Mouse (Mus musculus): ENCODE measurements at regions not wholly inside any gene's neighbourhood (a gene's known extent, or its start where the extent isn't known, plus 50 kb on each side); places are given as distances from the start of the nearest gene placed in this dataset.

DNA sequence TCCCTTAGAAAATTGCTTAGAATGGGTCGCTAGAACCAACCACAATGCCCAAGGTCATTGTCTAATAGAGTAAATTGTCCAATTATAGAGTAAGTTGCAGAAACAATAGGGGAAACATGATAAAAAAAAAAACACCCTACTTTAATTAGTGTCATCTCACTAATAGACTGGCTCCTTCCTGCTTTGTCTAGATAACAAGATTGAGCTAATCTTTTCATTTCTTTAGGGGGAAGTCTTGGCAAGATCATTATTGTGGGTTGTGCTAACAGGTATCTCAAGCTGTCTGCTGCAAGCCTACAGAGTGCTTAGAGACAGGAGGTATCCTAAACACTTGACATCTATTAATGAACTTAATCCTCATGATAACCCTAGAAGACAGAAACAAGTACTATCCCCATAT, 615.9 kb downstream of the Gbe1 start:
- DNase-seq (ENCODE audit: low read depth, low spot score) = no peak

DNA sequence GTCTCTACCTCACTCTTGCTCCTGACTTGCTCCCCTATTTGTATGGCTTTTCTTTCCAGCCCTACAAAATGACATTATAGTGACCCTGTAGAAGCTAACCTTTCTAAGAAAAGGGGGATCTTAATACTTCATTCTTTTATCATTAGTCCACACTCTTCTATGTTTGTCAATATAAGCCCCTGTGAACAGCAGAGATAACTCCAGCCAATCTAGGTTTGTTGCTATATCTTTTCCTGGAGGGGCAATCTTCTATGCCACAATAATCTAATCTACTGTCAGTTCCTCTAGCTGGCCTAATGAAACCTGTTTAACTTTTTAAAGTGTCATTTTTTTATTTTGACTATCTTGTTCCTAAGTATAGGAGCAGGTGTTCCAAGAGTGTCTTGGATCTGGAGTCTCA, 622.2 kb downstream of the Gbe1 start:
- no peak for DNase-seq (ENCODE audit: low read depth, low spot score)

- no peak for DNase-seq (ENCODE audit: low read depth, low spot score)
Observed at GRCm38 (mm10) chr16:70952937-70953336, 639.2 kb downstream of the Gbe1 start.
